Mouse (Mus musculus) heart, postnatal 0 days (tissue): Measurements from ENCODE around the gene Ccdc96.

Experiments used
- CTCF ChIP-seq: IDR thresholded peaks from 2 replicates; pipeline ENCODE4 v1.5.1; 2016; ENCODE audit warnings: antibody characterized with exemption, control low read depth, low read depth
- EP300 ChIP-seq: IDR thresholded peaks from 2 replicates; pipeline ENCODE4 v1.6.1; 2016; ENCODE audit warnings: antibody characterized with exemption, low read depth

GRCm38 (mm10) chr5:36479735-36480134 lies 4.7 kb upstream of the Ccdc96 start:
- no peak for TF ChIP-seq CTCF
- TF ChIP-seq EP300, result no peak
